Mouse (Mus musculus) layer of hippocampus, adult 9-10 months (tissue): Measurements from ENCODE around the gene Scgb2b17.
"Not testable (repeated sequence)": the region's sequence is repeated elsewhere in the genome, so short reads cannot be mapped to it uniquely, and the experiment has no call there.

ENCODE experiments used
- DNase-seq: peaks from one replicate; pipeline ENCODE4 v3.0.0; 2022; ENCODE audit warnings: low spot score

Scgb2b17 gene

DNA sequence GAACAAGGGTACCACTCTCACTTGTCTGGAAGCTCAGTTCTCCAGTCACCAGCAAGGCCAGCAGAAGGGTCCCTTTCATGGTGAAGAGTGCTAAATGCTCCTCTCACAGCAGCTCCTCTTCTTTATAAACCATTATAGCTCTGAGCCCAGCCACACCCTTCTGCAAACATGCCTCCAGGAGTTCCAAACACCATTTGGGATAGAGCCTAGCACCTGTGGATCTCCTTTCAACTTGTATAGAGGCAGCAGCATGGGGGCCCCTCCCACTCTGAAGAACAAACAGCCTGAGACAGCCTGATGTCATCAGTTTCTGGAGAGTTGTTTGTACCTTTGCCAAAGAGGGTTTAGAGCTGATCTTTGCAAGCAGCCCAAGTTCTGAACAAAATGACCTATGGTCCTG, at the start of gene Scgb2b17:
Gene Scgb2b17, minus strand, starts transcription at position 101 of the 400 bp plus-strand sequence.
- DNase-seq = not testable (repeated sequence)

DNA sequence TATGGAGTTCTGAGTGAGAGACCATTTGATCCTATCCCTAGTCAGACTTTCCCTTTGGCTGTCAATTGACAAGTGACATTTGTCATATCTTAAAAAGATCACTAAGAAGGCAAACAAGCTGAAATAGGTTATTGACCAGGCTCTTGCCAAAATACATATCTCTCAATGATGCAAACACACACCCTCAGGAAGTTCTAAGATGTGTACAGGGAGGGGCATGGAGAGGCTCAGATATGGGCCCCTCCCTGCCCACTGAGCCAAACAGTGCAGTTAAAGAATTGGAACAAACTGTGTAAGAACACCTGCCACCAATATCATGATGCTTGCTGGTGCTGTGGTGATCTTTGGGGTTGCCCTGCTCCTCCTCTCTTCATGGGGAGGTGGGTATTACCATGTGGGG, 6.8 kb upstream of the Scgb2b17 start, which contains the start of gene Scgb1b17:
Gene Scgb1b17, plus strand, starts transcription at position 301 of the 400 bp plus-strand sequence.
- not testable (repeated sequence) for DNase-seq
